Mouse (Mus musculus) embryo, embryonic 11.5 days (tissue): ENCODE measurements around the gene Hyal1.
"Not testable (repeated sequence)": the region's sequence is repeated elsewhere in the genome, so short reads cannot be mapped to it uniquely, and the experiment has no call there.

Source experiments
- DNase-seq: peaks from one replicate; pipeline ENCODE4 v3.0.0-alpha.2; 2012; ENCODE audit warnings: low read depth, low spot score

Gene Hyal1

DNA sequence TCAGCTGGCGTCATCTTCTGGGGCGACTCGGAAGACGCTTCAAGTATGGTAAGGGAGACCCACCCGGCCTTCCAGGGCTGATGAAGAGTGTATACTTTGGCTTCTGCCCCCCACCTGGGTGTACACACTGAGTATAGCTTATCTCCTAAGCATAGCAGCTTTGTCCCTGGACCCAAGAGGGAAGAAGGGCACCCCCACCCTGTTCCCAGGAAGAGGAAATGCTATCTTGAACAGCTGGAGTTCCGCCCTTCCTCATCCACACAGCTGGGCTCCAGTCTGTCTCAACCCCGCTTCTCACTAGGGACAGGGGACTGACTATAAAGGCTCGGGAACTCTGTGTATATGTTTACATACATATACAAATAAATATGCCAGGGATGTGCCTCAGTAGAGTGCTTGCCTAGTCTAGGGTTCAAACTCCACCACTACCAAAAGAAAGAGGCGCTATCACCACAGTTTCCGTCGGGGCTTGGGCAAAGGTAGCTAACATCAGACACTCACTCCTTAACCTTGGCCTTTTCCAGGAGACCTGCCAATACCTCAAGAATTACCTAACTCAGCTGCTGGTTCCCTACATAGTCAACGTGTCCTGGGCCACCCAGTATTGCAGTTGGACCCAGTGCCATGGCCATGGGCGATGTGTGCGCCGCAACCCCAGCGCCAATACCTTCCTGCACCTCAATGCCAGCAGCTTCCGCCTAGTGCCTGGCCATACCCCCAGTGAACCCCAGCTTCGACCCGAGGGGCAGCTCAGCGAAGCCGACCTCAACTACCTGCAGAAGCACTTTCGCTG lies 5.0 kb upstream of the Hyal1 start:
- no peak for DNase-seq

DNA sequence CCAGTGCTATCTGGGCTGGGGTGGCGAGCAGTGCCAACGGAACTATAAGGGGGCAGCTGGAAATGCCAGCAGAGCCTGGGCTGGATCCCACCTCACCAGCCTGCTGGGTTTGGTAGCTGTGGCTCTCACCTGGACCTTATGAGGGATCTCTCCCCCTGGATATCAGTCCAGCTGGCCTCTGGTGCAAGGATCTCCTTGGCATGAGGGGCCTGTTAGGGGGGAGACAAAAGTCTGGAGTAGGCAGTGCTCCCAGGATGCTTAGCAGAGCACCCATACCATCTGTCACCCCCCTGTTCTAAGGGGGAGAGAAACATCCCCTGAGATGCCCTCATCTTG lies 4.4 kb upstream of the Hyal1 start:
- DNase-seq: no peak

DNA sequence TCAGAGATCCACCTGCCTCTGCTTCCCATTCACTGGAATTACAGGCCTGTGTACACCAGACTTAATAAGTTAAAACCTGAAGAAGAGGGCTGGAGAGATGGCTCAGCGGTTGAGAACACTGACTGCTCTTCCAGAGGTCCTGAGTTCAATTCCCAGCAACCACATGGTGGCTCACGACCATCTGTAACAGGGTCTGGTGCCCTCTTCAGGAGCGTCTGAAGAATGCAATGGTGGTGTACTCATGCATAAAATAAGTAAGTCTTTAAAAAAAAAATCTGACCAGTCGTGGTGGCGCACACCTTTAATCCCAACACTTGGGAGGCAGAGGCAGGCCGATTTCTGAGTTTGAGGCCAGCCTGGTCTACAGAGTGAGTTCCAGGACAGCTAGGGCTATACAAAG lies 3.0 kb upstream of the Hyal1 start:
- not testable (repeated sequence) for DNase-seq

DNA sequence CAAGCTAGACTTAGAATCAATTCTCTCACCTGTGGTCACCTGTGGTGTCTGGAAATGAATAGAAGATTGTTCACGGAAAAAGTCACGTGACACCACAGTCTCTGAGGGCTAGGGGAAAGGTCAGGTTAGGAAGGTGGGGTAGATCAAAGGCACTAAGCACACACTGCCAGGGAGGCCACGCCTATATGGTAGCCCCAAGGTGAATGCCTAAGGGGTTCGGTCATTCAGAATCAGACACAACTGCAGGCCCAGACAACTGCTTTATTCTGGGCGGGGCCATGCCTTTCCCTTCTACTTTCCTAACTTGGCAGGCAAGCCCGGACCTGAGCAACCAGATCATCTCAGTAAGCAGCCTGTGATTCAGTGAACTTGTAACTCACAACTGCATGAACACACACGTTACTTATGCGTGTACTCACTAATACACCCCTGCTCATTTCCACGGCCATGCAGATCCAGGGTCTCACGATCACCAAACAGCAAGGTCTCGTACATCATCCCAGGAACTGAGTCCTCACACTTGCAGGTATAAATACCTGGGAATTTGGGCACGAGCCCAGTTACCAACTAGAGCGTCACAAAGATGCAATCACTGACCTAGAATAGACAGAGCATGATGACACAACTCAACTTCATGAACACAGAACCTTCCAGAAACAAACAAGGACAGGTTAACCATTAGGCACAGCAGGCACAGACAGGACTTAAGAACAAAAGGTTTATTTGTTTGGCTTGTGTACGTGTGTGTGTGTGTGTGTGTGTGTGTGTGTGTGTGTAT lies 959 bp upstream of the Hyal1 start:
- DNase-seq: no peak

DNA sequence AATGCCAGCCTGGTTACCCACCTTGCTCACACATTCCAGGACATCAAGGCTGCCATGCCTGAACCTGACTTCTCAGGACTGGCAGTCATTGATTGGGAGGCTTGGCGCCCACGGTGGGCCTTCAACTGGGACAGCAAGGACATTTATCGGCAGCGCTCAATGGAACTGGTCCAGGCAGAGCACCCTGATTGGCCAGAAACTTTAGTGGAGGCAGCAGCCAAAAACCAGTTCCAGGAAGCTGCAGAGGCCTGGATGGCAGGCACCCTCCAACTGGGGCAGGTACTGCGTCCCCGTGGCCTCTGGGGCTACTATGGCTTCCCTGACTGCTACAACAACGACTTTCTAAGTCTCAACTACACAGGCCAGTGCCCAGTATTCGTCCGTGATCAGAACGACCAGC lies 1.1 kb downstream of the Hyal1 start:
- DNase-seq: no peak

DNA sequence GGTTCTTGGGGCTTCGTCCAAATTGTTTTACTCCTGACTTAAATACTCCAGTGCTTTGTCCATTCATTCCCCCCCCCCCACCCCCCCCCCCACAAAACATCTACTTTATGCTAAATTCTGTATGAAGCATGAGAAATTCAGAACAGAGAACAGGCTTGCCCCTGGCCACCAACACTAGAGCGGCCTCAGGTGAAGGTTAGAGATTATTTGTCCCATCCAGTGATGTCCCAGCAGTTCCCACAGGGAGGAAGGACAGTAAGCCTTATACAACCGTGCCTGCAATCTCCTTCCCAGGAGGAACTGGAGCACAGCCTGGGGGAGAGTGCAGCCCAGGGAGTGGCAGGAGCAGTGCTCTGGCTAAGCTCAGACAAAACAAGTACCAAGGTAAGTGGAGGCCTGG lies 1.9 kb downstream of the Hyal1 start, which contains the start of gene Naa80:
Naa80 (plus strand) TSS at position 301 of the 400 bp plus-strand sequence.
- no peak for DNase-seq

DNA sequence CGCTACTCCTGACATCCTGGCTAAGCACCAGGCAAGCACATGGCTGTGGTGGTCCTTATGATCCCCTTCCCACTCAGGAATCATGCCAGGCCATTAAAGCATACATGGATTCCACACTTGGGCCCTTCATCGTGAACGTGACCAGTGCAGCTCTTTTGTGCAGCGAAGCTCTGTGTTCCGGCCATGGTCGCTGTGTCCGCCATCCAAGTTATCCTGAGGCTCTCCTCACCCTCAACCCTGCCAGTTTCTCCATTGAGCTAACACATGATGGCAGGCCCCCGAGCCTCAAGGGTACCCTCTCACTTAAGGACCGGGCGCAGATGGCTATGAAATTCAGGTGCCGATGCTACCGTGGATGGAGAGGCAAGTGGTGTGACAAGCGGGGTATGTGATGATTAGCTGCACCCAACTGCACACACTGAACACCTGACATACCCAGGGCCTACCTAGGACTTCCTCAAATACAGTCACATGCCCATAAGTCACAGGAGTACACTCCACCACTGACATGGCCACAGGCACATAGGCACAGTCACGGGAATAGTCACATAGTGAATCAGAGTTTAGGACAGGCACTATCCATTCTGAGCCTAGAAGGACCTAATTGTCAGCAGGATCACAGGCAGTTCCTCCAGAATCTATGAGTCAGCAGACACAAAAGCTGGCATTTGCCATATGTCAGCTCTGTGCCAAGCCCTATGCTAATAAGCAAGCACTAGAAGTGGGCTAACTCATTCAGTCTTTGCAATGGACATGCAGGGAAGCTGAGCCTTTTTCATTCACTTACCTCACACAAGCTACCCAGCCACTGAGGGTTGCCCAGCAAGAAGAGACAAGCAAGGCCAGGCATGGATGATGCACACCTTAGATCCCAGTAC lies 2.5 kb downstream of the Hyal1 start:
- DNase-seq: no peak

DNA sequence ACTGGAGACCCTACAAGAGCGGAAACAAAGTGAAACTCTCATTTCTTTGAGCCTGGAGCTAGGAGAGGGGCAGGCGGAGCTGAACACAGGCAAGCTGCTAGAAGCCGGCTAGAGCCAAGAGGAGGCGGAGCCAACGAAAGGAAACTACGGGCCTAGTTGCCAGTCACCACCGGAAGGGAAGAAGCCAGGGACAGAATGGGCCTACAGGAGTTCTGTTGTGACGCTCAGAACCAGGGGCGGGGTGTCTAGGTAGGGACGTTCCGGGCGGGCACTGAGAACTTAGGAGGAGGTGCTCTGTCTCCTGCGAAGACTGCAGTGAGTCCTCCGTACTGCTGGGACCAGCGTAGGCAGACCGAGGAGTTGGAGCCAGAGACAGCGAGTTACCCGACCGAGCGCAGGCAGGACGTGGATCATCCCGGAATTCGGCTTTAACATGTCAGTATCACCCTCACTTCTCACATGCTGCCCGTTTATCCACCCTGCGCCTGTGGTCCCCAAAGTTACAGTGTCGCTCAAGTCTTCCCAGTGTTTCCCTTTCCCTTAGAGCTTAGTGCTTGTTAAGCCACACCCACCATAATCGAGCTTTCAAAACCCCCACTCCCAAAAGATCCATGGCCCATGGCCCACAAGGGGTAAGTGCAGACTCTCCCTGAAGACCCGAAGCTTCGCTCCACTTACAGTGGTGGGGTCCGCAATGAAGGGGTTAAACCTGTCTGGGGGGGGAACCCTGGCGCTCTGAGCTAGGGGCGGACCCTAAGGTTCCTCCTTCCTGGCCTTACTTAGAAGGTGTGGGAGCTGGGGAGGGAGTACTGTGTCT lies 4.0 kb downstream of the Hyal1 start, which contains the start of gene Hyal3:
Hyal3 (plus strand) TSS at position 318 of the 817 bp plus-strand sequence.
- peak; percentile 61 for DNase-seq

DNA sequence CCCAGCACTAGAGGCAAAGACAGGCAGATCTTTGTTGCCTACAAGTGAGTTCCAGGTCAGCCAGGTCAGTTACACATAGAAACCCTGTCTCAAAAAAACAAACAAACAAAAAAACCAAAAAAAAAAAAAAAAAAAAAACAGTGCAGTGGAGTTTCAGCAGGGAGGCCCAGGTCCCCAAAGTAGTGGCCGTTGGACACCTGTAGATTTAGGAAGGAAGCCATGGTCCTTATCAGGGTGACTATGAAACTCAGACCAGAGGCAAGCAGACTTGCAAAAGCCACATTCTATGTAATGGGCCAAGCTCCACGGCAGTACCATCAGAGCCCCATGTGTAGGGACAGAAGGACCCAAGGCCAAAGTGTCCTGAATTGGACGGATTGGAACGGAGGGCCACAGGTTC lies 4.9 kb downstream of the Hyal1 start:
- DNase-seq: no peak

DNA sequence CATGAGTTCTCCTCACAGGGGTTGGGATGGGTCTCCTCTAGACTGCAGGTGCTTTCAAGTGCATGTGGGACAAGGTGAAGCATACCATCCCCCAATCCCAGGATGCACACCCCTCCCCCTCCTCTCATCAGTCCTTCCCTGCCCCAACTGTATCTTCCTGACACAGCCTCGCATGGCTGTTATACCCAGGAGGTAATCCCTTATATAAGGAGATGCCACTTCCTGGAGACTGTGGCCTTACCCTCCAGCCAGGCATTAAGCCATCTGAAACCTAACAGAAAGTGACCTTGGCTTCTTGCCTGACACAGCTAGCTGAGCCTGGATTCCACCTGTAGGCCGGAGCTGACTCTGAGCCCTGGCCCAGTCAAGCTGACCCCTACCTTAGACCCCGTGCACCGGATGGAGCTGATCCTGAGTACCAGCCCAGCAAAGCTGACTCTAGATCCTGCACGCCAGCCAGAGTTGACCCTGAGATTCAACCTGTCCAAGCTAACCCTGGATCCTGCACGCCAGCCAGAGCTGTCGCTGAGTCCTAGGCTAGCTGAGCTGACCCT lies 5.9 kb downstream of the Hyal1 start:
- DNase-seq: no peak

DNA sequence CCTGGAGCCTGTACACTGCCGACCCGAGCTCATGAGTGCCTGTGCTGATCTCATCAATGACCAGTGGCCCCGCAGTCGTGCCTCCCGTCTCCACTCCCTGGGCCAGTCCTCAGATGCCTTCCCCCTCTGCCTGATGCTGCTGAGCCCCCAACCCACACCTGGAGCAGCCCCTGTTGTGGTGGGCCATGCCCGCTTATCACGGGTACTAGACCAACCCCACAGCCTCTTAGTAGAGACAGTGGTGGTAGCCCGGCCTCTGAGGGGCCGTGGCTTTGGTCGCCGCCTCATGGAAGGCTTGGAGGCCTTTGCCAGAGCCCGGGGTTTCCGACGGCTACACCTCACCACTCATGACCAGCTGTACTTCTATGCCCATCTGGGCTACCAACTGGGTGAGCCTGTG lies 6.4 kb downstream of the Hyal1 start:
- no peak for DNase-seq

DNA sequence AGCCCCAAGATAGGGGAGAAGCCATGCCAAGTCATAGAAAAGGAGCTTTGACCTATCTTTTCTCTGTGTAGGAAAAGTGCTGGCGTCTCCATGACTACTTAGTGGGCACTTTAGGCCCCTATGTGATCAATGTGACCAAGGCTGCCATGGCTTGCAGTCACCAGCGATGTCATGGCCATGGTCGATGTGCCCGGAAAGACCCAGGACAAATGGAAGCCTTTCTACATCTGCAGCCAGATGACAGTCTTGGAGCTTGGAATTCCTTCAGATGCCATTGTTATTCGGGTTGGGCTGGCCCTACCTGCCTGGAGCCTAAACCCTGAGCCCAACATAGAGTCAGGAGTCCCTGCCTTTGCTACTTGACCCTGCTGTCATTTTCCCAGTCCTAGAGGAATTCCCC lies 9.8 kb downstream of the Hyal1 start:
- no peak for DNase-seq

DNA sequence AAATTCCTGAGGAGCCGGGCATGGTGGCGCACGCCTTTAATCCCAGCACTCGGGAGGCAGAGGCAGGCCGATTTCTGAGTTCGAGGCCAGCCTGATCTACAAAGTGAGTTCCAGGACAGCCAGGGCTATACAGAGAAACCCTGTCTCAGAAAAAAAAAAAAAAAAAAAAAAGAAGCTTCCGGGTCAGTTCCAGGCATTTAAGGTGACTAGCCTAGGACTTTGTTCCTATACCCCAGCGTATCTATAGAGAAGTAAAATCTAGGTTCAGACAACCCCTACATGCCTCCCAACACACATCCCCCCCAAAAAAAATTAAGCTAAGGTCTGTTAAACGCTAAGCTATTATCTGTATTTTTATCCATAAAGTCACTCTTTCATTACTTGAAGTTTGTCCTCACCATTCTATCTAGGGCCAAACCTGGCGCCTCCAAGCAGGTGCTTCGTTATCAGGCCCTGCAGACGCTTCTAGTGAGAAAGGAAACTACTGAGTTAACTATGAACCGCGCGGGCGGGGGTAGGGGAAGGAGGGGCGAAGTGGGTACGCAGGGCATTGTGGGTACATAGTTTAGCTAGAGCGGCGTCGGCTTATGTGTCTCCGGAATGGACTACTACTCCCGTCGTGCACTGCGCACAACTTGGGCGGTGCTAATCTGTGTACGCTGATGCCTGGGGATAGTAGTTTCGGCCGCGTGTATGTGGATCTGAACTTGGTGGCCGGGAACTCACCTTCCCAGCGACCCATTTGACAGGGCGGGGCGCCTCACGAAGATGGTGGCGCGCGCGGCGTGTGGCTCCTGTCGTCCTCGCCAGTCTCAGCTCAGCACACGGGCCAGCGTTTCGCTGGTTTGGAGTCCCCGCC lies 10.5 kb downstream of the Hyal1 start, which contains the start of gene Ifrd2:
Ifrd2 (plus strand) TSS at position 669 of the 859 bp plus-strand sequence.
- peak; percentile 93 for DNase-seq

DNA sequence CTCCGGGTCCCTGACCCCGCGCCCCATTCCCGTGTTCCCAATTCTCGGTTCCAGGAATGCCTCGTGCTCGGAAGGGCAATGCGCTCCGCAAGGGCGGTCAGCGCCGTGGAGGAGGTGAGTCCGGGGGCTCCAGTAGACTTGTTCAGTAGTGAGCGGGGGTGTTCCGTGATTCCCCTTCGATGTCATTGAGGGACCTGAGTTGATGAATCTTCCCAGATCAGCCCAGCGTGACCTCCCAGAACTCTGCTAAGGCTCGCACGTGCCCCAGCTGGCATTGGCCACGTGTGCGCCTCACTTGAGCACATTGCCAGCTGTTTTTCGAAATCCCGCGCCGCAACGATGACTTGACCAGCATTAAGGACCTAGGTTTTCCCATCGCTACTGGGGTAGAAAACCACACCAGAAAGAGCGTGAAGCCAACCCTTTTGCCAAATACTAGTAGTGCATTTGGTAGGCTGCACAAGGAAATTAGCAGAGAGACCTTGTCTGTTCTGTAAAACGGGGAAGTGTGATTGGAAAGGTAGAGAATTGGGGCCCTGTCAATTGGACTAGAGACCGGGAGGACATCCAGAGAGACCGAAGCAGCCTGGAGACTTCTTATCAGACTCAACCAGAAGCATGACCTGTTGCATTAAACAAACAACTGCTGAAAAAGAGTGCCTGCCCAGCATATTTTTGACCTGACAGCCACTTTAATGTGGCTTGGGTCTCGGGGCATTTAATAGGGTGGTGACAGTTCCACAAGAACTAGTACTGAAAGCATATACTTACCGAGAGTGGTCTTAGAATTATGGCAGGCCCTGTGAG lies 11.3 kb downstream of the Hyal1 start:
- DNase-seq: no peak

DNA sequence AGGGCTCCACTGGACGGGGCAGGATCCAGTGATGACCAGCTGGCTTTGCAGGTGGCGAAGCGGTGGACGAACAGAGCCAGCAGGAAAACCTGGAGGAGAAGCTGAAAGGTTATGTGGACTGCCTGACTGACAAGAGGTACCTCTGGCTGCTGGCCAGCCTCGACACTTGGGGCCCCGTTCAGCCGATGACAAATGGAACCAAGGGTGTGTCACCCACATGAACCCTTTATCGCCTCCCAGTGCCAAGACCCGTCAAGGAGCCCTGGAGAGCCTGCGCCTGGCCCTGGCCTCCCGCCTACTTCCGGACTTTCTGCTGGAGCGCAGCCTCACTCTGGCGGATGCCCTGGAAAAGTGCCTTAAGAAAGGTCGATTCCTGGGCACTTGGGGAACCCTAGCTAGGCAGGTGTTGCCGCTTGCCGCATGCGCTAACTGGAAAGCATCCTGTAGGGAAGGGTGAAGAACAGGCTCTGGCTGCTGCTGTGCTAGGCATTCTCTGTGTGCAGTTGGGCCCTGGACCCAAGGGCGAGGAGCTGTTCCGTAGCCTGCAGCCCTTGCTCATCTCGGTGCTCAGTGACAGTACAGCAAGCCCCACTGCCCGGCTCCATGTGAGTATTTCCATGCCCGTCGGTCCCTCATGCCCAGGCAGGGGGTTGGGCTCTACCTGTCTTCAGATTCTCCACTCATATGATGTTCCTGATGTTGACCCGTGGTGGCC lies 13.5 kb downstream of the Hyal1 start:
- DNase-seq: no peak

DNA sequence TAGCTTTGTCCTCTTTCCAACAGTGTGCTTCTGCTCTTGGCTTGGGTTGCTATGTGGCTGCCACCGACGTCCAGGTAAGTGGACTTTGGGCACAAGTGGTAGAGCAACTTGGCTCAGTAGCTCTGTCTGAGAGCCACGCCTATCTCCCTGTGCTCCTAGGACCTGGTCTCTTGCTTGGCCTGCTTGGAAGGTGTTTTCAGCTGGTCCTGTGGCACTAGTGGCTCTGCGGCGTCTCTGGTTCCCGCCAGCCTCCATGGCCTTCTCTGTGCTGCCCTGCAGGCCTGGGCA lies 14.0 kb downstream of the Hyal1 start:
- no peak for DNase-seq

DNA sequence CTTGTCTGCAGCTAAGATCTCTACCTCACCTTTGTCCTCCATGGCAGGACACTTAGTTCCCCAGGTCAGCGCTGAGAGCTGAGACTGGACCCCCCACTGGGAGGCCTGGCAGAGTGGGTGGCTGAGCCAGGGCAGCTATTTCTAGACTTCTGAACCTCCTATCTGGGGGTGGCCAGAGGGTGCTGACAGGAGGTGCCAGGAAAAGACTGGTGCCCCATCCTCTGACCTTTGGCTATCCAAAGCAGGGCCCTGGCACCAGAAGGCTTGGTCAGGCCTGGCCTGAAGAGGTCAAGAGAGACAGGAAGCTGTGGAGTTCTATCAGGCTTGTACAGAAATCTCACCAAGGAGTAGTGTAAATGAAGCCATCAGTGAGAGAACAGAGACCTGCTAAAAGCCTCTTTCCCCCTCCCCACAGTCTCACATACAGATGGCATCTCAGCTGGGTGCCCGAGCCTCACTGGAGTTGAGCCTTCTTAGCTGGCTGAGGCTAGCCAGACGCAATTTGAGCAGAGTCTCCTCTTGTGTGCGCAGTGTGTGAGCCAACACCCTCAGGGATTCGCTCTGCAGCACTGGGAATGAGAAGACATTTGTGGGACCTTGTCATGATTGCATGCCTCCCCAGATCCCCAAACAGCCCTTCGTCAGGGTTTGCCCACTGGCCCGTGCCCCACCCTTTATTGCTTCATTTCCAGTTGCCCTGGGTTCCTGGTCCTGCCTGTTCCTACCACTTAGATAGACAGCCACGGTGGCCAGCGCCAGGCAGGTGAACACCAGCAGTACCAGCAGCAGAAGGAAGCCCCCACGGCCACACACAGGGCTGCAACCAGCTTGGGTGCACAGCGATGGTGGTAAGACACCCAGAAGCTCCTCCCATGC lies 16.6 kb downstream of the Hyal1 start:
- no peak for DNase-seq
